Mouse (Mus musculus): Measurements from ENCODE around the gene Irf9.

Irf9 gene

DNA sequence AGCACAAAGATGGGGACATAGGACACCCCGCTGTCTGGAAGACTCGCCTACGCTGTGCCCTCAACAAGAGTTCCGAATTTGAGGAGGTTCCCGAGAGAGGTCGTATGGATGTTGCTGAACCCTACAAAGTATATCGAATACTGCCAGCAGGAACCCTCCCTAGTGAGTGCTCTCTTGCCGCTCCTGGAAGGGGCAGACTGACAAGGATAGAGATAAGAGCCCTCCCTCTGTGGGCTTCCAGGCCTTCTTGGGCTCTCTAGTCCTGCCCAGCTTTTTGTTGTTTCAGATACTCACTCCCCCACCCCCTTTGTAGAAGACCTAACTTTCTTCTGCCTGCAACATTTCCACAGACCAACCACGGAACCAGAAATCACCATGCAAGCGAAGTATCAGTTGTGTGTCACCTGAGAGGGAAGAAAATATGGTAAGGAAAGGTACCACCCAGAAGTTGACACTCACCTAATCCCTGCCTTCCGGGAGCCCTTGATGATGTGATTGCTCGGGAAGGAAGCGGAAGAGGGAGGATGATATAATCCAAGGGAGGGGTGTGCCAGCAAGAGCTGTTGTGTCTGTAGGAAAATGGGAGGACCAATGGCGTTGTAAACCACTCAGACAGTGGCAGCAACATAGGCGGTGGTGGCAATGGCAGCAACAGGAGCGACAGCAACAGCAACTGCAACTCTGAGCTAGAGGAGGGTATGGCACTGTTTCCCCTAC is 2.5 kb downstream of the Irf9 start:
- in situ Hi-C loops (cut with MboI; ENCODE audit: unreplicated experiment in 2 of 2) = no loop called here

DNA sequence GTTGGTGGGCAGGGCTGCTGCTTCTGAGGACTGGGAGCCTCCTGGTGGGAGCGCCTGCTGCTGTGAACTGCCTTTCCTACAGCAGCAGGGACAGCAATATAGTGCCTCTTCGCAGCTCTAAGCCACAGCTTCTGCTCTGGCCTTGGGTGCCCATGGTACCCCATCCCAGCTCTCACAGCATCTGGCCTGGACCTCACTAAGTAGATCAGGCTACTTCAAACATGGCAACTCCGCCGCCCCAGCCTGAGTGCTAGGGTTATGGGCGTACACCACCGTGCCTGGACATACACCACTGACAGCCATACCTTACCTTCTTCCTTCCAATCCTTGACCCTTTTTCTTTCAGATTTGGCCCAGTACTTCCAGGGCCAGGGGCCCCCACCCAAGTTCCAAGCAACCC is 5.0 kb downstream of the Irf9 start:
- in situ Hi-C loops (cut with MboI; ENCODE audit: unreplicated experiment in 2 of 2) = no loop called here

DNA sequence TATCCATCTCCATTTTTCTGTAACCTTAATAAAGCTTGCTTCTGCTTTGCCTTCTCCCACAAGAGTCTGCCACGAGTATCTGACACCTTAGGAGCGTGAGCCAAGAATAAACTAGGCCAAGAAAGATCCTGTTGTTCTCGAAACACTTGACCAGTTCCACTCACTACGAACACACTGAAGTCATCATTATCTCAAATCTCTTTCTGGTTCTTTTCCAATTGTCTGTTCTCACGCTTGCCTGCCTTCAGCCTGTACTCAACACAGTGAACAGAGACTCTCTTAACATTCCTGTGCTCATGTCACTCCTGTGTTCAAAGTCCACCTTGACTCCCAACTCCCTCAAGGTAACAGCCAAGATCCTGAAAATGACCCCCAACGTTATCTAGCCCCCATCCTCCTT is 10.0 kb downstream of the Irf9 start:
- in situ Hi-C loops (cut with MboI; ENCODE audit: unreplicated experiment in 2 of 2) = no loop called here

DNA sequence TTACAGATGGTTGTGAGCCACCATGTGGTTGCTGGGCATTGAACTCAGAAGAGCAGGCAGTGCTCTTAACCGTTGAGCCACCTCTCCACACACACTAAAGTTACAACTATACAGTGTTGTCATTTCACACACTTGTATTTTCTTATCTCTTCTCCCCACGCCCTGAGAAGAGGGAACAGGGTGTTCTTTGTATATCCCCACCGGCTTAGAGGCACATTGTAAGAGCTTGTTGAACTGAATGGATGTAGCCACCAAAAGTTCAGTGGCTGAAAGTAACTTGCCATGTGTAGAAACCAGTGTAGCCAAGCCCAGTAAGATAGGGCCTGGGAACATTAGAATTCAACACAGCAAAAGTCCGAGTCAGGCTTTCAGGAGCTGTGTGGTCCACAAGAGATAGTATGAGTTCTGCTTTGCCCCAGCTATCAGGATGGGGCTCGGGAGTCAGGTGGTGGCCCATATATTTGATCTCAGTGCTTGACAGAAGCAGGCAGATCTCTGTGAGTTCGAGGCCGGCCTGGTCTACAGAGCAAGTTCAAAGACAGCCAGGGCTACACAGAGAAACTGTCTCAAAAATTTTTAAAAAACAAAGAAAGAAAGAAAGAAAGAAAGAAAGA is 11.3 kb downstream of the Irf9 start:
- in situ Hi-C loops (cut with MboI; ENCODE audit: unreplicated experiment in 2 of 2) = no loop called here

DNA sequence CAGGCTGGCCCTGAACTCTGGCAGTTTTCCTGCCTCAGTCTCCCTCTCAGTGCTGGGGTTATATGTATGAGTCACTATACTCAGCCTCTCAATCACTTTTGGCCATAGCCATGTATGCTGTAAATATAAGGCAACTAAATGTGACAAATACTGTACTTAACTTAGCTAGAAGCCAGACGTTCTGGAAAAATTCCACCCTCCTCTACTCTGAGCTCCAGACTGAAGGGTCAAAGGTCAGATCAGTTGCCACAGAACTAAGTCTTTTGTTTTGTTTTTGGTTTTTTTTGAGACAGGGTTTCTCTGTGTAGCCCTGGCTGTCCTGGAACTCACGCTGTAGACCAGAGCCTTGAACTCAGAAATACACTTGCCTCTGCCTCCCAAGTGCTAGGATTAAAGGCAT is 12.5 kb downstream of the Irf9 start:
- in situ Hi-C loops (cut with MboI; ENCODE audit: unreplicated experiment in 2 of 2) = no loop called here

DNA sequence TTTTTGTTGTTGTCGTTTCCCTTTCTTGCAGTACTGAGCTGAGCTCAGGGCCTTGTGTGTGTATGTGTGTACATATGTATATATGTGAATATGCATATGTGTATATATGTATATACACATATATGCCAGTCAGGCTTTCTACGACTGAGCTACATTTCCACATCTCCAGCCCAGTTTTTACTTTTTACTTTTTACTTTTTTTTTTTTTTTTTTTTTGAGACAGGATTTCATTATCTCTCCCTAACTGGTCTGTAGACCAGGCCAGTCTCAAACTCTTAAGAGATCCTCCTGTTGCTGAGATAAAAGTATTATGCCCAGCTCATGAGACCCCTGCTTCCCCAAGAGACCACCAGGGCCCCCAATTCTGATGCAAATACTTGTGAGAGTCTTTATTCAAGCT is 13.5 kb downstream of the Irf9 start:
- in situ Hi-C loops (cut with MboI; ENCODE audit: unreplicated experiment in 2 of 2) = no loop called here

DNA sequence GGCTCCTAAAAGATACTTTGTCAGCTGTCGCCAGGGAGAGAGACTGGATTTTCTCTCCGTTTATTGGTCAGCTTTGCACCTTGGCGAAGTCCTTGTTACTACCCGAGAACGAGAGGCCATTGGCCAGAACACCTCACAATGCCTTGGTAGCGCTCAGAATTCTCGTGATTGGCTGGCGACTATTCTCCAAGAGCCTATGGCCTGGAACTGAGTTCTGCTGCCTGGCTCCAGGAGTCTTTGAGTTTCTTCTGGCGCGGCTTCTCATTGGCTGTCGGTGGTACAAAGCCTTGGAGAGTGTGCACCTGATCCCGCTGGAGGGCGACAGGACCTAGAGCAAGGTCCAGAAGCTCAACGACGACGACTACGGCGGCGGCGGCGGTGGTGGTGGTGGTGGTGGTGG is 14.5 kb downstream of the Irf9 start, which contains the start of gene Rec8:
Gene Rec8, plus strand, starts transcription at position 216 of the 400 bp plus-strand sequence.
- in situ Hi-C loops (cut with MboI; ENCODE audit: unreplicated experiment in 2 of 2) = no loop called here

DNA sequence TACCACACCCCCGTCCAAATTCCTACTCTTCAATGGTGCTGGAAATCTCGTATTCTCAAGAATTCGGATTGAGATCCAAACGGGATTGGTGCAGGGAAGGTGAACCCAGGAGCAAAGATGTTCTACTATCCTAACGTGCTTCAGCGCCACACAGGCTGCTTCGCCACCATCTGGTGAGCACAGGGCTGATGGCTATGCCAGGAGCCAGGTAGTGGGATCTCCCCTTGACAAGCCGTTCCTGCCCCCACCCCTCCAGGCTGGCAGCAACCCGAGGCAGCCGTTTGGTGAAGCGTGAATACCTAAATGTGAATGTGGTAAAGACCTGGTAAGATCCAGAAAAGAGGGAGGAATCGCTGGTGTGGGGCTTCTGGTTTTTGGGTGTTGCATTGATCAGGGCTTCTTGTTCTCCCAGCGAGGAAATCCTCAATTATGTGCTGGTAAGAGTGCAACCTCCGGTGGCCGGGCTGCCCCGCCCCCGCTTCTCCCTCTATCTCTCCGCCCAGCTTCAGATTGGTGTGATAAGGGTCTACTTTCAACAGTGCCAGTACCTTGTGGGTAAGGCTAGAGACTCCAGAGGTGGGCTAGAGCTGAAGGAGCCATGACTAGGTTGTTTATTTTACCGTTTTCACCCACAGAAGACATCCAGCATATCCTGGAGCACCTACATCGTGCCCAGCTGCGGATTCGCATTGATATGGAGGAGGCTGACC is 15.3 kb downstream of the Irf9 start:
- in situ Hi-C loops (cut with MboI; ENCODE audit: unreplicated experiment in 2 of 2) = no loop called here

DNA sequence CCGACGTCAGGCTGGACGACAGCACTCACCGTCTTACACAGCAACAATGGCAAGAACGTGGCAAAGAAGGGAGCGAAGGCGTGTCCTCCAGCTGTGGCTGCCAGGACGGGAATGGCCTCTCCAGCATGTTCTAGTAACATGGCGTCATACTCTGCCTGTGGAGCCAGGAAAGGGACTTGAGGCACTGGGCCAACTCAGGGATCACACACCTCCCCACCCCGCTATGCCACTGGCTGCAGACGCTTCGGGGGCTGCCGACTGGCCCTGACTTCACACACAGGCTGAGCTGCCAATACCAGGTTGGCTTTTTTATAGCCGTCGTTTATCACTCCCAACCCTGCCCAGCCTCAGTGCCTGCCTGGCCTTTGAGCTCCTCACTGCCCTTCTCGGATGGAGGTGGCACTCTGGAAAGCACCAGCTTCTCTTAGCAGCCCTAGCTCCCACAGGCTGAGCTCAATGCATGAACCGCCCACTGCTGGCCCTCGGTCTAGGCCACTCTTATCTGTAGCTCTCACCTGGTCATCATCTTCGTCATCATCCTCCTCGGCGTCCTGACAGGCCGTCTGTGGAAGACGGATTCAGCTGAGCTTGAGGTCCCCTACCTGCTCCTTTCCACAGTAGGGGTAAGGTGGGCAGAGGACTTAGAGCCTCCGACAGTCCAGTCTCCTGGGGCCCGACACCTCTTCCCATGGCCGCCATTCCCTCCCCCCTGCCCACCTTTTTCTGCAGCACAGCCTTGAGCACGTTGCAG is 24.9 kb downstream of the Irf9 start:
- in situ Hi-C loops (cut with MboI; ENCODE audit: unreplicated experiment in 2 of 2) = loop anchor here (5.0 kb wide), 1 partner anchor 124 kb away; no protein-coding TSS in a partner anchor

DNA sequence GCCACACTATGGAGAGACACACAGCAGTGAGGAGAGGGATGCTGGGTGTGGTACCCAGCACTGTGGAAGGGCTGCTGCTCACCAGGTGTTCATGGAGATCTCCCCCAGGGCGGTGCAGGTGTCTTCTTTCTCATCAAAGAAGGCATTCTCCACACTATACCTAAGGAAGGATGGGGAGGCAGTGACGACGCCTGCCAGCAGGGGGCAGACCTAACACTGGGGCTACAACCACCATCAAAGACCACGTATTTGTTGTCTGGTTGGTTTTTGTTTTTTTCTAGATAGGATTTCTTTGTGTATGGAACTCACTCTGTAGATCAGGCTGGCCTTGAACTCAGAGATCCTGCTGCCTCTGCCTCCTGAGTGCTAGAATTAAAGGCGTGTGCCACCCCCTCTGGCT is 25.9 kb downstream of the Irf9 start:
- in situ Hi-C loops (cut with MboI; ENCODE audit: unreplicated experiment in 2 of 2) = loop anchor here (5.0 kb wide), 1 partner anchor 123 kb away; no protein-coding TSS in a partner anchor

DNA sequence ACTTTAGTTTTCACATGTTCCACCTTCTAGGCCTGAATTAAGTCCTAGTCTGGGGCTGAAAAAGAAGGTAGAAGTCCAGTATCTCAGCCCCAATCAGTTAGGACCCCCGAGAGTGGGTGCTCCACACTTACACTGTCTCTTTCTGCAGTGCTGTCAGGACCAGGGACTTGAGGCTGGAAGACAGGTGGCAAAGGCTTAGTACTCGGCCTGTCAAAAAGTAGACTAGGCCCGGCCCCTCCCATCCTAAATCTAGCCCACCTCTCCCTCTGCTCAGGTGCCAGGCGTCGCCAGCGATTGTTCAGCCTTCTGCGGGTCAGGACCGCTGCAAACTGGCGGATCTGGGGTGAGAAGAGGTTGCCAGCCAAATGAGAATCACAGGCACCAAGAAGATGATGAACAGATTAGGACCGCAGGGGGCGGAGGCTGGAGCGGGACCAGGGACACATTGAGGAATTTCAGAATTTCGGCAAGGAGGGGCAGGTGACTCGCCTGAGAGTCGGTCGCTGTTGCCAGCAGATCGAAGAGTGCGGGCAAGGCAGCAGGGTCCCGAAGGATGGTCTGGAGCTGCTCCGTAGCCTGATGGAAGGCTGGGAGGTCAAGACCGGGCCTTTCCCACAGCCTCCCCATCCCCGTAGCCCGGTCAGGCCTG is 31.6 kb downstream of the Irf9 start:
- in situ Hi-C loops (cut with MboI; ENCODE audit: unreplicated experiment in 2 of 2) = no loop called here

DNA sequence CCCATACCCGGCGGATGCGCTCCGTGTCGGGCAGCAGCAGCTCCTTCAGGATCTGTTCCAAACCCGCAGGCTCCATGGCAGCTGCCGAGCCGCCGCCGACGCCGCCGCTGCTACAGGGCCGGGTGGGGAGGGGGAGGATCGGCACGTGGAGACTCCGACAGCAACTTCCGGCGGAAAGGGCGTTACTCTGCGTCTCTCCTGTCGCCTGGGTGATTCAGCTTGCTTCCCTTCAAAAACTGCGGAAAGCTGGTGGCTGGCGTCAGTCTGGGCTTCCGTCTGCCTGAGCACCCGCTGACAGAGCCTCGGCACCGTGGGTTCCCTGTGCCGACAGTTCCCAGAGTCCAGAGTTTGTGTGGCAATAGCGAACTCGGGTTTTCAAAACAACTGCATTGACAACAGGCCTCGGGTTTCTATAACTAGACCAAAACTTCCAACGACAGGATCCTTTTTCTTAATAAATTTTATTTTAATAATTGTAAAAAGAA is 32.2 kb downstream of the Irf9 start, which contains the start of gene Ipo4:
Gene Ipo4, minus strand, starts transcription at position 435 of the 485 bp plus-strand sequence.
- in situ Hi-C loops (cut with MboI; ENCODE audit: unreplicated experiment in 2 of 2) = no loop called here

DNA sequence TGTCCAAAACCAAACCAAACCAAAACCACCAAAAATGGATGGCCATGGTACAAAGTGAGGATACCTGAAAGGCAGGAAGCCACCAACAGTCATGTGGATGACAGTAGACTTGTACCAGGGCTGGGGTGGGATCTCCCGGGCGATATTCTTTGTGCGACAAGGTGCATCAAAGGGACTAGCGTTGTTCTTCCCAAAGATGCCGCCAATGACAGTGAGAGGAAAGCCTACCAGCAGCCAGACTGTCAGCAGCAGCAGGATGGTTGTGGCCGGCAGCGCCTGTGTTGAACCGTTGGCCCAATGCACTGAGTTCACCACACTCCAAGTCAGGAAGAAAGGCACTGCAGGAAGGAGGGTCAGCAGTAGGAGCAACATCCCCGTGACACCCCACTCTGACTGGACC is 34.4 kb downstream of the Irf9 start, which contains the start of gene Gm49378:
Gene Gm49378, minus strand, starts transcription at position 101 of the 400 bp plus-strand sequence.
- in situ Hi-C loops (cut with MboI; ENCODE audit: unreplicated experiment in 2 of 2) = no loop called here

DNA sequence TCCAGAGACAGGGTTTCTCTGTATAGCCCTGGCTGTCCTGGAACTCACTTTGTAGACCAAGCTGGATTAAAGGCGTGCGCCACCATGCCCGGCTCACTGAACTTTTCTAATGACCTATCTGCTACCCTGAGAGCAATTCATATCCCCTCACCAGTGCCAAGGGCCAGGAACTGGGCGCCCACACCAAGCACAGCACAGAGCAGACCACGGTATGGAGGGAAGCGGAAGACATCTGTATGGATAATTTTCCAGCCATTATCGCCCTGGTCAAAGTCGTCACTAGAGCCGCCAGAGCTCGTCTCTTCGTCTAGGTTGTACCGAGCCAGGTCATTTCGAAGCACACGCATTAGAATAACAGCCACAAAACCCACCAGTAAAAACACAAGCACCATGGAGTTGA is 37.4 kb downstream of the Irf9 start:
- in situ Hi-C loops (cut with MboI; ENCODE audit: unreplicated experiment in 2 of 2) = no loop called here

DNA sequence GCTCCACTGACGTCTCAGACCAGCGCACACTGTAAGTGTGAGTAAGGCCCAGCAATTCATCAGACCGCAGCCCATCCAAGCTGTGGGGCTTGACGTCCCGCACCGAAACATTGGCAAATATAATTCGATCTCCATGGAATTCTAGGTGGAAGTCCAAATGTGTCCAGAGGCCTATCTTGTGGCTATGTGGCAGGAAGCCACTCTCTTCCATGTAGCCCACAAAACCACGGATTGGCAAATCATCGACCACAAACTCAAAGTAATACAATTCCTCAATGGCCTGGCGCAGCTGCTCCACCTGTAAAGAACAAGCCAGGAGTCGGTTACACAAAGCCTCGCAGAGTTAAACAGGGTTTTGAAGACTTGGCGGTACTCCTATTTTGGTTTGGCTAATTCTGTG is 37.9 kb downstream of the Irf9 start:
- in situ Hi-C loops (cut with MboI; ENCODE audit: unreplicated experiment in 2 of 2) = no loop called here

DNA sequence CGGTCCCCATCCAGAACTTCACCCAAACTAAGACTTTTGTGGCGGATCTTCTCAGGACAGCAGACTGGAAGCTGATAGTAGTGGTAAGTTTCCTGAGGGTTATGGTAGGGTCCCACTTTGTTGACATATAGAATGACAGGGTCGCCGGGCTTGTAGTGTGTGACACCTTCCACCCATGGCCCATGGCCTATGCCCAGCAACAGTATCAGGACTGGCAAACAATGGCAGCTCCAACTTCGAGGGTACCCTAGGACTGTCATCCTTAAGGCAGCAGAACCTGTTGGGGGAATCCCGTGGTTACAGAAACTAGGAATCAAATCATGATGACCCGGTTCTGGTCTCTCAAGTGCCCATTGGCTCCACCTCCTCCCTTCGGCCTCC is 39.3 kb downstream of the Irf9 start:
- in situ Hi-C loops (cut with MboI; ENCODE audit: unreplicated experiment in 2 of 2) = no loop called here

DNA sequence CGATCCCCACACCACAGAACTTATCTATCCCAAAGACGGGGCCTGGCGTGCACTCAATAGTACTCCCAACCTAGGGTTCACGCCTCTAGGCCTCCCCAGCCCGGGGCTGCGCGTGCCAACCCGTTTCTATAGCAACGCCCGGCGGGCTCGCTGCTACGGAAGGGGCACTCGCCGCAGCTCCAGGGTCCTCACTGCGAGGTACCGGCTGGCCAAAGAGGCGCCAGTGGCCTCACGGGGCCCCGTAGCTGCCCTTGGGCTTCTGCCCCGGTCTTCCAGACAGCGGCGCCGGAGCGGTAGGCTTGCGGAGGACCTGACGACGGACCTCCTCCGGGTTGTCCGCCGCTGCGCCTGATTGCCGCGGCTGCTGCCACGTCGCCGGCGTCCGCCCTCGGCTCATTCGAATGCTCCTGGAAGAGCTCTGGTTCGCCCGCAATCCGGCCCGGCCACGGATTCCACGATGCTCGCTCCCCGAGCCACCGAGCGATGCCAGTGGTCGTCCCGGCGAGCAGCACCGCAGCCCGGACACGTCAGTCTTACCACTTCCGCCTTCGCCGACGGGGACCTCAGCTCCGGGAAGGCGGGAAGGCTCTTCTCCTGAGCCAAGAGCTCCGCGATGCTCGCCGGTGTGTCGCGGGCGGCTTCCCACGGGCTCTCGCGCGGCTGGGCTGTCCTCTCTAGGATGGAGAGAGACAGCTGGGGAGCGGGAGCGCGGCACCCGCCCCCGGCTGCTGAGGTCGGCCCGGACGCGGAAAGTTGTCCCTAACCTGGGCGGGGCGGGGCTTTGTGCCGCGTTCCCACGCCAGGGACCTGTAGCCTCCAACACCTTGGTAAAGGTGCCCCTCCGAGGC is 39.9 kb downstream of the Irf9 start, which contains the start of gene Tm9sf1:
Gene Tm9sf1, minus strand, starts transcription at position 747 of the 848 bp plus-strand sequence.
- in situ Hi-C loops (cut with MboI; ENCODE audit: unreplicated experiment in 2 of 2) = no loop called here

DNA sequence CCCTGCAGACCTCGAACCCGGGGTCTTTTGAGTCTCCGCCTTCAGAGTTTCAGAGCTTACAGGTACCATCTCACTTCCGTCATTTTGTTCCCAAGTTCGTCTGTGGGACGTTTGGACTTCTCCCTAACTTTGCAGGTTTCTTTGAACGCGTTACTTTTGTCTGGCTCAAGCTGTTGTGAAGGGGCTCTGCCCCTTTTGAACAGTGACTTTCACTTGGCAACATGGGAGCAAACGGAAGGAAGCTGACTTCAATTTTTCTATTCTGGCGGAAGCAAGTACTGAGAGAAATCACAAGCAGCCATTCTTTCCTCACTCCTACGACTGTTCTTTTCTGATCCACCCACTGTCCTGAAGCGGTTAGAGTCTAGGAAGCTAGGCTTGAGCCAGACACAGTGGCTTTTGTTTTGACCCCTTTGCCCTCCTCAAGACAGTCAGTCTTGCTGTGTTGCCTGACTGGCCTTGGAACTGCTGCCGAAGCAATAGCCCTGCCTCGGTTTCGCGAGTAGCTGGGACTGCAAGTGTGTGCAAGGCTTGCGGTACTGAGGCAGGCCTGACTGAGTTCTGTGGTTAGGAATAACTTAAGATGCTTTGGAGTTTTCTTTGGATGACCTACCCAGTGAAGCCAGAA is 41.0 kb downstream of the Irf9 start:
- in situ Hi-C loops (cut with MboI; ENCODE audit: unreplicated experiment in 2 of 2) = no loop called here

DNA sequence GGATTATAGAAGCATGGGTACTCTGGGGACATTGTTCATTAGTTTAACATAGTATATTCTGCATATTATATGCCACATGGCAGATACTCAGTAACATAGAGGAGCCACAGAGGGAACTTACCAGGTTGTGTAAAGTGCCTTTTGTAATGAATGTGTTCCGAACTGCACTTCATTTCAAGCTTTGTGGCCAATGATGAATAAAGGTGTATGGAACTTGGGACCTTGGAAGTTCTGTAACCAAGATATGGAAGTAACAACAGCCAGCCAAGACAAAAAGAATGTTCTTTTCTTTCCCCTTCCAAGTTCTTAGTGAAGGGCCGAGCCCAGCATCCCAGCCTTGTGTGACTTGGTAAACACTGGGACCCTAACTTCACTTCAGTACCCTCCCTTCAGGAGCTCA is 46.5 kb downstream of the Irf9 start, which contains the start of gene Tssk4:
Gene Tssk4, plus strand, starts transcription at position 301 of the 400 bp plus-strand sequence.
- in situ Hi-C loops (cut with MboI; ENCODE audit: unreplicated experiment in 2 of 2) = loop anchor here in 1 of 2 experiments (25.0 kb wide), 1 partner anchor 237 kb away; the partner anchor contains the start of genes Cbln3 and Khnyn

Data from v-Abl transformed pro-B cells (cell line).